Mouse (Mus musculus): Measurements from ENCODE around the gene Zfp618.

DNA sequence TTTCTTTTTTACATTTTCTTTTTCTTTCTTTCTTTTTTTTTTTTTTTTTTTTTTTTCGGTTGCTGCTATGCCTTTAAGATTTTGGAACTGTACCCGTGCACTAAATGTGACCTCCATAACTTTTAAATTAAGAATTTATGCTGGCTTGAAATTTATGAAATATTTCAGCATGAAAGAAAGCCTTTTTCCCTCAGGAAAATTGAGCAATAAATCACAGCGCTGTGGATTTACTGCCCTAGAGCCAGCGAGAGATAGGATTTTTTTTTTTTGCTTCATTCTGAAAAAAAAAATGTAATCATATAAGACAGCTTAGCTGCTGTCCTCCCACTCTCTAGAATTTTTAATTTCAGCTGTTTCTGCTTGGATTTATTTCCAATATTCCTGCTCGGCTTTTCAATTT lies 92.2 kb downstream of the Zfp618 start:
- TF ChIP-seq CTCF (IDR thresholded peaks at IDR 0.05; ENCODE audit: low read depth) (no peak), EP300 (IDR thresholded peaks at IDR 0.05; ENCODE audit: low read depth) (no peak)

Measured in heart, postnatal 0 days (tissue).